Mouse (Mus musculus) ovary, adult 18-20 months (tissue): ENCODE data around the gene Fam213b.
A peak's percentile ranks its signal among the peaks of the same experiment; 100 is the strongest.

Experiments used
- DNase-seq: peaks from one replicate; pipeline ENCODE4 v3.0.0; 2022; ENCODE audit warnings: low spot score, mixed read lengths

Gene Fam213b

DNA sequence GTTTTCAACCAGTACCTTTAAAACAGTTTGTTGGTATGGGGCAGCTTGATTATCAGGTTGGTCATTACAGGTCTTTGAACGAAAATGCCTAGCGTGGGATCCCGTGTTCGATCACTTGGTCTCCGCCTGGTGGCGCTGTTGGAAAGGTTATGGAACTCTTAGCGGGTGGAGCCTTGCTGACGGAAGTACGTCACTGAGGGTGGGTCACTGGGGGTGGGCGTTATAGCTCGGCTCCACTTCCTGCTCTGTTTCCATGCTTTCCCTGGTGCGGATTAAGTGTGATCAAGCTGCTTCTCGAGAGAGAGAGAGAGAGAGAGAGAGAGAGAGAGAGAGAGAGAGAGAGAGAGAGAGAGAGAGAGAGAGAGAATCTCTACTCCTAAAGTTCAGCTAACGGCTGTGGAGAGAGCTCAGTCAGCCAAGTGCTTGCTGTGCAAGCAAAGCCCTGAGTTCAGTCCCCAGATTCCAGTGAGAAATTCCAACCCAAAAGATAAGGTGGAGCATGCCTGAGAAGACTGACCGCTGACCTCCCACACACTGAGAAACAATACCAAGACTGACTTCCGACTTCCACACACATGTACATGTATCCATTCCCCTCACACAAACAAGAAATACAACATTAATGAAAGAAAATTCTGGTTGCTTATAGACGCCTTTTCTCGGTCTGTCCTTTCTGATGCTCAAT, 20.9 kb downstream of the Fam213b start:
- peak; percentile 84 for DNase-seq

DNA sequence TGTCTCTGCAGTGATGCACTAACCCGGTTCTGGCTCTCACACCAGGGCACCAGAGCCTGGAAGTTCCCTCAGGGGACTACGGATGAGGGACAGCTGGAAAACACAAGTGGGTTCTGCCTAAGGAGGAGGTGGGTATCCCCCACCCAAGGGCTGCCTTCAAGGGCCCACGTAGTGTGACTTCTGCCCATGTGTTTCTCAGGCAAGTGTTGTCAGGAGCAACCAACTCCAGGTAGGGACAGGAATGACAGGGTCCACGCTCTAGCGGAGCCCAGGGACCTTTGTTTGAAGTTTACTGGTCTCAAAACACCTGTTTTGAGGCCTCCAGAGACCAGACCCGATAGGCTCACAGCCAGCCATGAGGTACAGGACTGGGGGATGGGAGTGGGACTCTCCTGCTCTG, 25.7 kb downstream of the Fam213b start:
- no peak for DNase-seq

- DNase-seq = no peak
These were observed 27.1 kb downstream of the Fam213b start for GRCm38 (mm10) chr4:154871757-154872251.

DNA sequence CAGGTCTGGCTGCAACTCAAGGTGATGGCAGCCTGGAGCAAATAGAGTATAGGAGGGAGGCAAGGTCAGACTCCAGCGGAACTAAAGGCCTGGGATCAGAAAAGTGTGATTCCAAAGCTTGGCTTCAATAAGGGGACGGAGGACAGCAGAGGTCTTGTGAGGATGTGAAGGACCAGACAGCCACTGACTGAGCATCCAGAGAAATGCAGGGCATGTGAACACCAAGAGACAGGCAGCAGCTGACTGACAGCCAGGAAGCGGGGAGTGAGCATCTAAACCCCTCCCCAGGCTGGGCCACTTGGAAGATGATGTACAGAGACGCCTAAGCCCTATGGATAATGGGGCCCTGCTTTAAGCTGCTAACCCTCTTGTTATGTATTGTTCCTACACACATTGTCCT, 28.2 kb downstream of the Fam213b start:
- no peak for DNase-seq

DNA sequence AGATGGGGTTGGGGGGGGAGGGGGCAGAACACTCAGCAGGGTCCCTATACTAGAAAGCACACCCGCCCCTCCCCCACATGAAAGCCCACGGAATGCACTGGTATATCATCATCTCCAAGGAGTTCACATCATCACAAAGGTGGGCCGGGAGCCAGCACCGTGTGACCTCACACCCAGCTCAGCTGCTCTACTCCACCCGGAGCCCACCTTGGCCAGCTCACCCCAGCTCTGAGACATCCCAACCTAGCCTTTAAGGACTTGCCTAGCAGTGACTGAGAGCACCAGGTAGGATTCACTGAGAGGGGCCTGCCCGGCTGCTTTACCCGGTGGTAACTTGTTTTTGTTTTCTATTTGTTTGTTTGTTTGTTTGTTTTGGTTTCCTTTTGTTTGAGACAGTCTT, 29.5 kb downstream of the Fam213b start, which contains the start of gene Mmel1:
Gene Mmel1 (plus strand): TSS at position 146 of the 400 bp plus-strand sequence.
- DNase-seq = no peak

GRCm38 (mm10) chr4:154867257-154867656, 31.7 kb downstream of the Fam213b start:
- DNase-seq = no peak

- no peak for DNase-seq
These were observed 32.5 kb downstream of the Fam213b start for GRCm38 (mm10) chr4:154866391-154866790.

- DNase-seq = no peak
These were observed 33.8 kb downstream of the Fam213b start for GRCm38 (mm10) chr4:154864961-154865760.

DNA sequence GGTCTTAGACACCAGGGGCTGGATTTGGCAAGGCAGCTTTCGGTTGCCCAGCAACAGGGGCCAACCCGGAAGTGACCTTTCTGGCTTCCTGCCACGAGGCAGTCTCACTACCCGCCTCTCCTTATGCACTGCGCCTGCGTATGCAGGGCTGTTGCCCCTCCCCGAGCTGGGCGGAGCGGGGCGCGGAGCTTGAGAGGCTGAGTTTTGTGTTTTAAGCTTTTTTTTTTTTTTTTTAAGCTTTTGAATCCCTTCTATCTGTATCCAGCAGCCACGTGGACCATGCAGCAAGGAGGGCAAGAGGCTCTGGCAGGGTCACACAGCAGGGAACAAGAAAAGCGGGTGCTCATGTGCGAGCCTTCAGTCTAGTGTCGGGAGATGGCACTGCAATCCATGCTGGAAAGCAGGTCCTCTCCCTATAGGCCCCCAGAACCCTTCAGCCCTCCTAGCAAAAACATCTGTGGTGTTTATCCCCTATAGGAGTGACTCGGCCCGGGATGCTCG, 34.6 kb downstream of the Fam213b start:
- DNase-seq = peak; percentile 89

- no peak for DNase-seq
These were observed 35.4 kb downstream of the Fam213b start for GRCm38 (mm10) chr4:154863436-154863935.

DNA sequence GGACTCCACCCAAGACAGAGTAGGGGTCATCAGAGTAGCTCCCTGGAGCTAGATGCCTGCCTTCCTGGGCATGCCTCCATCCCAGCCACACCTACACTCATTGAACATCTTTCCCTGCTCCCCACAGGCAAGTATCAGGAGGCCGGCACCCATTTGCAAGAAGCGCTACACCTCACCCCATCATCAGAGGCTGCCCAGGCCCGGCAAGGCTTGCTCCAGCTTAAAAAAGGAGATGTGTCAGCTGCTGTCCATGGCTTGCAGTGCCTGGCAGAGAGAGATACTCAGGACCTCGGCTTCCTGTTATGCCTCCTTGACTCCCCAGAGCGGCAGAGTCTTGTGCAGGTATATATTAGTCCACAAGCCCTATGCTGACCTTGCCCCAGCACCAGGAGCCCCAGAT, 37.0 kb downstream of the Fam213b start:
- DNase-seq = no peak

DNA sequence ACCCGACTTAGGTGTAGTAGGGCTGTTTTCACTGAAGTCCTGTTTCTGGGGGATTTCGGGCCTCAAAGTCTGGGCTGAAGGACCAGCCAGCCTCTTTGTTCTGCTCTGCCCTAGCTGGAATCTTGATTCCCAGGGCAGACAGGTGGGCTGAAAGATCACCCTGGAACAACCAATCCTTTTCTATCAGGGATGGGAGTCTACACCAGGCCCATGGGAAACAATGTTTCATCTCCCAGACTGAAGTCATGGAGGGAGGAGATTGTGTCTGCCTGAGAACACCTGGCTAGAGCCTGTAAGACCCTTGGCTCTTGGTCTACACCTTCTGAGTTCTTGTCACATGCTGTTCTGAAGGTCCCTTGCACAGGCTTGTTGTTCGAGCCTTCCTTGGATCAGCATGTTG, 40.3 kb downstream of the Fam213b start:
- DNase-seq = no peak

DNA sequence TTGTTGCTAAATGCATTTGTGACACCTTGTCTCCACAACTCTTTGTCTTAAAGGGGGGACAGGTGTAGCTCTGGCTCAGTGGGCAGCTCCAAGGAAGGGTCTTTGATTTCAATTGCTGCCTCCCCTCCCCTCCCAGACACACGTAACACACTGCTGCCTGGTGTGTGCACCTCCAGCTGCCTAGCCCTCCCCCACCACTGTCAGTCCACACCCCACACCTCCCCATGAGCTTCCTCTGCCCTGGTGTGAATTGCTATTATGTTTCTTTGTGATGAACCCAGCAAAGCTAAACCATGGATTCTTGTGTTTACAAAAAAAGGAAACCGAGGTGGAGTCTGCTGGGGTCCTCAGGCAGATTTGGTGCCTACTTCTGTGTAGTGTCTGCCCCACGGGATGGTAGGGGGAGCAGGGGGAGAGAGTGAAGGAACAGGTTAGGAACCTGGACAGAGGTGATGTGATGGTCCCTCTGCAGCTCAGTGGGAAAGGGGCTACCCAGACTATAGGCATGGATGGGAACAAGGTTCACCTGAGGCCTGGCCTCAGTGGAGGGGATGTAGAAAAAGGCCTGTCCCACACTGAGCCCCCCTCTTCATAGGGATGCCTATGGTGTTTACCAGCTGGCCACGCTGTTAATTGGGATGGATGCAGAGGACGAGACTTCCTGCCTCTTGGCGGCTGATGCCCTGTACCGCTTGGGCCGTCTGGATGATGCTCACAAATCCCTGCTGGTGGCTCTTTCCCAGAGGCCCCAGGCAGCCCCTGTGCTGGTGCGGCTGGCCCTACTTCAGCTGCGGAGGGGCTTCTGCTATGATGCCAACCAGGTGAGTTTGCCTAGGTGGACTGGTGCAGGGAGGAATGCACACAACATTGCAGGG, 41.3 kb downstream of the Fam213b start:
- DNase-seq = no peak

GRCm38 (mm10) chr4:154856882-154857281, 42.1 kb downstream of the Fam213b start:
- DNase-seq = no peak

DNA sequence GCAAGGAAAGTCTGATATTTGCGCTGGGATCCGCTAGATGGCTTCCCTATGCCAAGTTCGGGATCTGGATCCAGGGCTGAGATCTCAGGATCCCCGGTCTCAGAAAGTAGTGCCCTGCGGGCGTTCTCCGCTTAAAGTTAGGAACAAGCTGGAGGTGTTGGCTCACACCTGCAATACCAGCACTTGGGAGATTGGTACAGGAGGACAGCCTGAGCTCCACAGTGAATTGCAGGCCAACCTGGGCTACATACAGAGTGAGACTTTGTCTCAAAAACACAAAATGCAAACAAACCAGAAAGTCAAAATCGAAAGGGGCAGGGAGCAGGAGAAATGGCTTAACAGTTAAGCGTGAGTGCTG, 42.5 kb downstream of the Fam213b start:
- no peak for DNase-seq

DNA sequence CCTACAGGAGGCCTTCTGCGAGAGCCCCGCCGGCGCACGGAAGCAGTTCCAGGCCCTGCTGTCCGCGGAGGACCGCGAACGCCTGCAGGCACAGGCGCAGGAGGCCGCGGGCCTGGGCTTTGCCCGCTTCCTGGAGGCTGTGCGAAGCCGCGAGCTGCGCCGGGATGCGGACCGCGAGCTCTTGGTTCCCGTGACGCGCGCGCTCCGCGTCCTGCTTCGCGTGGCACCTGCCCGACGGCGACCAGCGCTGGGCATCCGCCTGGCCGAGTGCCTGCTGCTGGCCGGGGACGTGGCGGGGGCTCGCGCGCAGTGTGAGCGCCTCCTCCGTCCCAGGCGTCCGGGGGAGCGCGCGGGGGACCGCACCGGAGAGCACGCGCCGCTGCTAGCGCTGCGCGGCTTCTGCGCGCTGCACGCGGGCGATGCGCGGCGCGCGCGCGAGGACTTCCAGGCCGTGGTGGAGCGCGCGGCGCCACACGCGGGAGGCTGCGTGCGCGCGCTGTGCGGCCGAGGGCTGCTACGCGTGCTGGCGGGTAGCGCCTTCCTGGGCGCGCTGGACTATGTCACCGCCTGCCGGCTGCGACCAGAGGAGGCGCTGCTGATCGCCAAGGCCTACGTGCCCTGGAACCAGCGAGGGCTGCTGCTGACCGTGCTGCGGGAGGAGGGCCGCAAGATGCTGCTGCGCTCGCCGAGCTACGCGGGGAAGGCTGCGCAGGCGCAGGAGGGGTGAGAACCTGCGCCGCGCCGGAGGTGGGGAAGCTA, 43.0 kb downstream of the Fam213b start:
- DNase-seq = peak; percentile 80

GRCm38 (mm10) chr4:154854676-154855345, 44.1 kb downstream of the Fam213b start:
- DNase-seq = no peak

GRCm38 (mm10) chr4:154853881-154854280, 45.1 kb downstream of the Fam213b start:
- no peak for DNase-seq

DNA sequence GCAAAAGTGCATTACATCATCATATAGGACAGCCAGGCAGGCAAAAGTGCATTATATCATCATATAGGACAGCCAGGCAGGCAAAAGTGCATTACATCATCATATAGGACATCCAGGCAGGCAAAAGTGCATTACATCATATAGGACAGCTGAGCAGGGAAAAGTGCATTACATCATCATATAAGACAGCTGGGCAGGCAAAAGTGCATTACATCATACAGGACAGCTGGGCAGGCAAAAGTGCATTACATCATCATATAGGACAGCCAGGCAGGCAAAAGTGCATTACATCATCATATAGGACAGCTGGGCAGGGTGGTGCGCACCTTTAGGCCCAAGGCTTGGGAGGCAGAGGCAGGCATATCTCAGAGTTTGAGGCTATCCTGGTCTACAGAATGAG, 46.2 kb downstream of the Fam213b start:
- DNase-seq = no peak
